Mouse (Mus musculus): ENCODE measurements at regions not wholly inside any gene's neighbourhood (a gene's known extent, or its start where the extent isn't known, plus 50 kb on each side); places are given as distances from the start of the nearest gene placed in this dataset.

DNA sequence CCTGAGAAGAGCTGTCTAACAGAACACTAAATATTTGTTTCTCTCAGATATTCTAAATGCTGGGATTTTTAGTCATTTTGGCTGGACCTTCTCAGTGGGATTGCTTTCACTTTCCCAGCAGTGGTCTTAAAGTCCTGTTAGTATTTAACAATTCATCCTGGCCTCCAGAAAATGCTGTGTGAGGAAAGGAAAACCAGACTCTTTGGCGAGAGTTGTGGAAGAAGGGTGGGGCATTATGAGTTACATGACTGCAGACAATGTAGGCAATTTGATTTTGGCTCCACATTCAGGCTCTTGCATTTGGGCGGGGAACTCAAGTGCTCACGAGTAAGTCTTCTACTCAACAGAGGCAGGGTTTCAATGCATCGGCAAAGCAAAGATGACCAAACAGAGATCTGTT, 406.1 kb upstream of the Gm765 start:
- ATAC-seq: no peak

DNA sequence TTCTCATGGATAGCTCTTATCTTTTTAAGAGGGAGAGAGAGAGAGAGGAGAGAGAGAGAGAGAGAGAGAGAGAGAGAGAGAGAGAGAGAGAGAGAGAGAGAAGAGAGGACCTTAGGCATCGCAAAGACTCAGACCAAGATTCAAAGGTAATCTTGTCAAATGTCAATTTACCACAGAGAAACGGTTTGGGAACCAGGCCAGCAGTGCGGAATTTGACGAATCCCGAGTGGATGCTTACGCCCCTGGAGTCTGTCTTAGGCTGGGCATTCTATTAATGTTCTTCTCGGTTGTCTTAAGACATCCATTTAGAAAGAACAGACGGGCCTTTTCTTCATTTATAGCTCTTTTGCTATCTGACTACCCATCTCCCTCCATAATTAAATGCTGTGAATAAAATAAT, 404.4 kb upstream of the Gm765 start:
- no peak for ATAC-seq

DNA sequence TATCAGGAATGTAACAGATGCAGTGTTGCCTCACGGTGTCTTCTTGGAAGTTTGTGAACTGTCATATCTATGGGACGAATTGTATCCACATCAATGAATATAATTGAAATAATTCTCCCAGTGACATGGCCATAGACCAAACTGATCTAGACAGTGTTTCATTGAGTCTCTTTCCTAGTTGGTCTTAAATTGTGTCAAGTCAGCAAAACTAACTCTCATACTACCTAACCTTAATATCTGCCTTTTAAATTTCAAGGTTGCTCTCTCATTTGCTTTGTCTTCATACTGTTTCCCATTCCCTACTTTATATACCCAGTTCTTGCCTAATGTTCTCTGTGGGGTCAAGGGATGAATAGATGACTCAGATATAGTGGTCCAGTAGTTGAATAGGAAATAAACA, 397.9 kb upstream of the Gm765 start:
- ATAC-seq: no peak

DNA sequence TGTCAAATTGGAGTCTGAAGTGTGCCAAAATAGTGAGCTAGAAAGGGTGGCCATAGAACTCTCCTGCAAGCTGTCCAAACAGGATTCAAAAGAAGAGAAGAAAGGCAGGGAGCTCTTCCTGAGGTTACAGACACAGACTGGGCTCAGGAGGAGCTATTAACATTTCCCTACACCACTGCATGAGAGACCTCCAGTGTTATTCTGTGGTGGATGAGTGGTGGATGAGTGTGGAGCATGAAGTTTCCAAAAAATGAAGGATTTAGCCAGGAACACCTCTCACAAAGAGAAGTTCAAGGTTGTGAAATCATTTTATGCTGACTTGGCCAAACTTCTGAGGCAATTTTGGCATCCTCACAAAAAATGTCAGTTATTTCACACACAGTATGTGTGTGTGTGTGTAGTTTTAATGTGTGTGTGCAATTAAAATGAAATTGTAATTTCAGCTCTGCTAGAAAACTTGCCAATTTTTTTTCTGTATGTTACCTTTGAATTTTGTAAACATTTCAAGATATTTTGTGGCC, 388.5 kb upstream of the Gm765 start:
- no peak for ATAC-seq

DNA sequence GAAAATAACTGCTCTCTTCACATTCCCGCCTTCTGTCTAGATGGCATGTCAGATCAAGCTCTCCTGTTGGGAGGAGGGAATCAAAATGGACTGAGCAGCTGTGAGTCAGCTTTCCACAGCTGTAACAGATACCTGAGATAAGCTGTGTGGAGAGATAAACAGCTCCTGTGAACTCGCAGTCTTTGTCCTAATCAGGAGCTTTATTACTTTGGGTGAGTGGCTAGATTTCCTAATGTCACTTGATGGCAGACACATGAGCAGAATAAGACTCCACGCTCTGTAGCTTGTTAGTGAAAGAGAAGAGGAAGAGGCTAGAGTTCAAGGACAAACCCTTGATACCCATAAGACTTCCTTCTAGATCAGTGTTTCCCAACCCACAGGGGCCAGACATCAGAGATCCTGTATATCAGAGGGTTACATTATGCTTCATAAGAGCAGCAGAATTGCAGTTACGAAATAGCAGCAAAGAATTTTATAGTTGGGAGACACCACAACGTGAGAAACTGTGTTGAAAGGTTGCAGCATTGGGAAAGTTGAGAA, 384.1 kb upstream of the Gm765 start:
- ATAC-seq: no peak

DNA sequence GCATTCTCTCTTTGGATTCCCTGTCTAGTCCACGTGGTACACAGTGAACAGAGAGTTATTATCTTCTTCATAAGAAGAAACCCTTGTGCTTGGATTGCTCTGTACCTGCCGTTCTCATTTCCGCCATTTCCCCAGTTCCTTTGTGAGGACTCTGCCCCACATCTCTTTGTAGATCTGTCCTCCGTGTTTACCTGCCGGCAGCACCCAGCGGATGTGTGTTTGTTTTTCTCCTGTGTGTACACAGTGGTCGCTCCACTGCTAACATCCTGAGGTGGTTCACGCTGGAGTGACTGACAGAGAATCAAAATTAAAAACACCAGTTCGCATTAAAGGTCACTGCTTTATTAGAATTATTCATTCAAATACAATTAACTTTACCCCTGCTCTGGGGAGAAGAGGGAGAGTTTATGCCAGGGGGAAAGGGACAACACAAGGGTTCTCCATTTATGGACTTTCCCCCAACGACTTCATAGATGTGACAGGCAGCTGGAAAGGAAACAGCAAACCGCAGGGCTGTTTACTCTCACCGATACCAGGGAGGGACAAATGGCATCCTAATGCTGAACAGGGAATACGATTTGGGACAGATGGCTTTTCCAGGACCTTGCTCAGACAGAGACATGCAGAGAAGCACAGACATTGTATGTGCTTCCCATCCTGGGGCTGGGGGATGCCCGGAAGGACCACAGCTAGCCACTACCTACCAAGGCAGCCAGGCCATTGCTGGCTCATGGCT, 362.5 kb upstream of the Gm765 start:
- no peak for ATAC-seq

DNA sequence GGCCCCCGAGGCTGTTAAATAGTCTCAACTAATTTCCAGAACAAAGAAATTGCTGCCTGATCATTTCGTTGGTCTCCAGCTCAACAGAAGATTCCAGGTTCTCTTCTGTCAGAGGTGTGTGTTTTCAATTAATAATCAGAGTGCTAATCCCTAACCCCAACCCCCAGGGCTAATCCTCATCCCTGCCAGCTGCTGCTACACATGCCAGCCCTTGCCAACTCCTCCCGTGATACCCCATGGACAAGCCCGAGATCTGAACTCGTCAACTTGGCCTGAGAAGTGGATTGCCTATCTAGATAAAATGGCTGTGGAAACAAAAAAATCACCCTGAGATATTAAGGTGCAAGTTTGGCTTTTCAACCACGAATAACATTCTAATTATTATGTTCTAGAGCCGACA, 355.0 kb upstream of the Gm765 start:
- ATAC-seq: no peak

DNA sequence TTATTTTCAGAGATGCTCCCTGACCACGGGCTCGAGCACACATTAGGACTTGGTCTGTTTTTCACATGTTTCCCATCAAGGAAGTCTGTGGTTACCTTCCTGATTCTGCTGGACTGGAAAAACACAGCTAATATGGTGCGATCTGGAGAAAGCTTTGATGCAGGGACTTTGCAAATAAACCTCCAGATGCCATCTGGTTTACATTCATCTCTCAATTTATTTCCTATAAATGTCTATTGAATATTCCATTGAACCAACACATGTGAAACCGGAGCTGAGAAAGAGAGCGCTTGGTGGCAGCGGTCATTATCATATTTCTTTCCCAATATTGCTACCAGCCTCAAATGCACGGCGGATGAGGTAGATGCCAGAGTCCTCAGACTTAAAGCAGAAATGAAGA, 350.9 kb upstream of the Gm765 start:
- ATAC-seq: no peak

DNA sequence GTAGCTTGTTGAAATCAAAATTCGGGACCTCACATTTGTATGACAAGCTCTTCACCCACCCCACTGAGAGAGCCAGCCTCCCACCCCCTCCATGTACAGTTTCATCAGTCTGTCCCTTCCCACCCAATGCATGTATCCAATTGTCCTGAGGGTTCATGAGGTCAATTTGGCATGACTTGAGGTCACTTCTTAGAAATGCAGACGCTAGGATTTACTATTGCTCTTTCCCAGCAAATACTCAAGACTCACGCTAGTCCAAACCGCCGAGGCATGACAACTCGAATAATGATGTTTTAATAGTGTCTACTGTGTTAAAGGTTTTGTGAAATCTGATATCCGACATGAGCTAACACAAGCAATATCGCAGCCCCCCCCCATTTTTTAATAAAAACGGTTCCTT, 347.6 kb upstream of the Gm765 start:
- ATAC-seq: no peak

DNA sequence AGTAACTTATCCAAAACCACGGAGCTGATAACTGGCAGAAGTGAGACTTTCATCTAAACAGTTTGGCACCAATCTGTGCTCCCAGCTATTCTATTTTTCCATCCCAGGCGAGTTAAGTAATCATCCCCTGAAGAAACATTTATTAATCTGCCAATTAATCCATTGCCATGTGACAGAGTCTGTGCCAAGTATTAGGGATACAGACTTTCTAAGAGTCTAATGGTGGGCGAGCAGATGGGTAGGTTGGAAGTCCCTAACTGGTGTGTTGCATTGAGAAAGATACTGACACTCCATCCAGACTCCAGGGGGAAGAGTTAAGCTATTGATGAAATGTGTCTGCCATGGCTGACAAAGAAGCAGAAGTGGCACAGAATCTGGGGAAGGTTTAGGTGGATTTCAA, 346.8 kb upstream of the Gm765 start:
- ATAC-seq: no peak

DNA sequence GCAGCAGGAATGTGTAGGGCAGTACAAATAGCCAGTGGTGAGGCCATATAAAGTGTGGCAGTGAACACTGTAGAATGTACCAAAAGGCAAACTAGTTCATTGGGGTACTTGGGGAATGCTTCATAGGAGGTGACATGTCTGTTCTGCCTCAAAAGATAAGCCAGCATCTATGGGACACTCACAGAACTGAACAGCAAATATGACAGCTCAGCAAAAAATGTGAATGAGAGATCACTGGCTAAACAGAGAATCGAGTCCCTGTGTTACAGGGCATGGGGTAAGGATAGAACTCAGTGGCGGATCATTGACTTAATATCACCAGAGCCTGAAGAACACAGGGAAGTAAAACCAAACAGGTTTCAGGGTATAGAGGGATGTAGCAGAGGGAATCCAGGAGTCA, 346.1 kb upstream of the Gm765 start:
- no peak for ATAC-seq

DNA sequence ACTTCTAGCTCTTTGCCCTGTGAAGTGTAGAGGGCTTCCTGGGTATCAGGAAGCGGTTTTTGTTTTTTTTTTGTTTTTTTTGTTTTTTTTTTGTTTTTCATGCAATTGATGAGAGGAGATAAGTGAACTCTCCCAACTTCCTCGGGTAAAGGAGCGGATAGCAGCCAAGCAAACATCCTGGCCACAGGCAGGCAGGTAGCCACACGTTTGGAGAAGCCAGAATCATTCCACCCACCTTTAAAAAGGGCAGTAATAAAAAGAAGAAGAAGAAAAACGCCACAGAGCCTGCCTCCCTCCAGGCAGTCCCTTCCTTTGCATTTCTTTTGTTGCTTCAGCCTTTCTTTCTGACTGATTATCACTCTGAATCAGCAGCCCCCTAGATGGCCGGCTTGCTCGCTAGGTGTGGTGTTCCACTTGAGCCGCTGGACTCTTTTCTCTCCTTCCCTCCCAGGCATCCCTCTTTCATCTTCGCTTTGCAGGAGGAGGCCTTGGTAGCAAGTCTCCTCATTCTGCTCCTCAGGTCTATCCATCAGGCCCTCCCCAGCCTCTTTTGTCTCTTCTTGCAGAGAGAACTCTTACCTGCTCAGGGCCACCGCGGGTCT, 323.9 kb upstream of the Gm765 start:
- no peak for ATAC-seq

DNA sequence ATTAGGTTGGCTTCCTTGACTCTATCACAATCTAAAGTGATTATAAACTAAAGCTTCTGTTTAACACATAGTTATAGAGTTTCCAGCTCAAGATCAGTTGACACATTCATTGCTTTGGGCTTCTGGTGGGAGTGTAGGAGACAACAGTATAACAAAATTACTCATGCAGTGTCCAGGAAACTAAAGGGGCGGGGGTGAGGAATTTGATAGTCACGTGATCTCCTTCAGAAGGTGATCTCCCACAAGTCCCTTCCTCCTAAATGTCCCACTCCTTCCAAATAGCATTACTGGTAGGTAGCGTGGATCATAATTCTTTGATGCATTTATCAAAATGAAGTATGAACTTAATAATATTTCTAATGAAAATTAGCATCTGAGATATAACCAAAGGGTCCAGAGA, 309.3 kb upstream of the Gm765 start:
- no peak for ATAC-seq

DNA sequence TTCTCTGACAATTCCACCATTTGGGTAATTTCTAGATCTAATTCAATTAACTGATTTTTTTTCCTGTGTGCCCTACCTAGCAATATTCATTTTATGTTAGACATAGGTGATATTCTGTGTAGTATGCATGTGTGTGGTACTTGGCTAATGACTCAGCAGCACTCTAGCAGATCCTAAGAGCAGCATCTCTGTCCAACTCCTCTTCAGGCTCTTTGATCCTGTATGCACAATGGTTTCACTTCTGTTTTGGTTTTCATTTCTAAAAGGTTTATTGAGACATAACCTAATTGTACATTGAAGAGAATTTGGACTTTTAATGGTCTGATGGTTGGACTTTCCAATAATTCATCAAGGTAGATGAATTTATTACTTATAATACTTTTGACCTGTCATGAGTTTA, 308.8 kb upstream of the Gm765 start:
- no peak for ATAC-seq

DNA sequence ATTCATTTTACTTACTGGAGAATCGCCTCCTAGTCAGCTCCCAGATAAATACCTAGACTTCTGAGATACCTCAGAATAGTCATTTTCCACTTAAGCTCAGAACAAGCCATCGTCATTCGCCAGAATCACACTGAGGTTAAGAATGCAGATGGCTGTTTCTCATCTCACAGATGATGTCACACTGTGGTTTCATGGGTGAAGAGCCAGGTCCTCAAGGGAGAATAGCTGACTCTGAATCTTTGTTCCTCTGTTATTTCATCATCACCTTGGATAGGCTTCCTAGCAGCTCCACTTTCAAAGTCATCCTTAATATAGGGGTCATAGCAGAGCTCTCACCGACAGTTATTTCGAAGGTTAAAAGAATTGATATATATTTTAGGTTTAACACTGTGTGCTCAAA, 297.8 kb upstream of the Gm765 start:
- ATAC-seq: no peak

DNA sequence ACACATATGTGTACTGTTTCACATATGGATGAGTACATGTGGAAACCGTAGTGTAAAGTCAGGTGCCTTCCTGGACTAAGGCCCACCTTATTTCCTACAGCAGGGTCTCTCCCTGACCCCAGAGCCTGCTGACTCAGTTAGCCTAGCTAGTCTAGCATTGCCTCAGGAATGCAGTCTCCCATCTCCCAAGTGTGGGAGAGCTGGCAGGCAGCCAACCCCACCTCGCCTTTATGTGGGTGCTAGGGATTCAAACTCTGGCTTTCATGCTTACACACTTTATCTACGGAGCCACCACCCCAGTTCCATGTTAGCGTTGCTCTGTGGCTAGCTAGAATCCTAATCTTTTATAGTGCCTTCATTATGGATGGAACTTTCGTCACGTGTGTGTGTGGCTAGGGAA, 293.3 kb upstream of the Gm765 start:
- ATAC-seq: no peak

DNA sequence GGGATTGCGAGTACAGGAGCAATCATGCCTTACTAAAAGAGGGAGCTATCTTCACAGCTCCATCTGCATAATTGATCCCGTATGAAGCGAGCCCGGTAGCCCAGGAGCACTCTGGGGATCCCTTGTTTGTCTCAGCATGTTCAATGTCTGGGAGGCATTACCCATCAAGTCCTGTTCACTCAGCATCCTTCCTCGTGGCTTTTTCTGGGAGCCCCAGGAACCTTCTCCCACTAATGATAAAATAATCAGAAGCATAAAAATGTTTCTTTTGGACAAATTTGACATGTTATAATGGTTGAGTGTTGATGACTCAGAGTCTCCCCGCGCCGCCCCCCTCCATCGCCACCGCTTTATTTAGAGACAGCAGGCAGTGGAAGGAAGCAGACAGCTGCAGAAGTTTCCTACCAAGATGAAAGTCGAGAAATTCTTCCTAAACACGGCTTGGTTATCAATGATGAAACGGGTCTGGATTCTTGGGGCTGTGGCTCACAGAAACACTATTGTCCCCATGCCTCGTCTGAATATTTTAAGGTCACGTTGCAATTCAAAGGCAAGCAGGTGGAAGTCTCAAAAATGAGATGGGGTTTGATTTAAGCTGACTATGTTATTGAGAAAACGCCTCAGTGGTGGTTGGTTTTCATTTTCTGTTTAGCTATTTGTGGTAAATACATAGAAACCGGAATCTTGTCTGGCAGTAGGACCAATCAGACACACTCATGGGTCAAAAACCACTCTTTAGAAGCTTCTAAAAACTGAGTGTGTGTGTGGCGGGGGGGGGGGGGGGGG, 289.9 kb upstream of the Gm765 start:
- ATAC-seq: peak; percentile 76

DNA sequence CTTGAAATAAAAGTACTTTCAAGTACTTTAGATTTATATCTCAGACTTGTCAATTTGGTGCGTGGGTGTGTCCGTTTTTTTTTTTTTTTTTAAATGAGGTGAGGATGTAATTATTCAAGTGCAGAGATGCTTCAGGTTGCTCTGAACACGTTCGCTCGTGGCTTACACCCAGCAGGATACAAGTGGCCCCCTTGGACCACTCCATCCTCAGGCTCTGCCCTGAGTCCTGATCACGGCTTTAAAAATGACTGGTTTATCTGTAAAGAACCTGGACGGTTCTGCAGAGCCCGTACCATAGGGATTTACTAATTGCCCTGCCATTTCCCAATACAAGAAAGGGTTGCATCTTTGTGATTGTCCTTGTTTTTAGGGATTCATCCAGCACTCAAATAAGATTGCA, 288.7 kb upstream of the Gm765 start:
- ATAC-seq: no peak

DNA sequence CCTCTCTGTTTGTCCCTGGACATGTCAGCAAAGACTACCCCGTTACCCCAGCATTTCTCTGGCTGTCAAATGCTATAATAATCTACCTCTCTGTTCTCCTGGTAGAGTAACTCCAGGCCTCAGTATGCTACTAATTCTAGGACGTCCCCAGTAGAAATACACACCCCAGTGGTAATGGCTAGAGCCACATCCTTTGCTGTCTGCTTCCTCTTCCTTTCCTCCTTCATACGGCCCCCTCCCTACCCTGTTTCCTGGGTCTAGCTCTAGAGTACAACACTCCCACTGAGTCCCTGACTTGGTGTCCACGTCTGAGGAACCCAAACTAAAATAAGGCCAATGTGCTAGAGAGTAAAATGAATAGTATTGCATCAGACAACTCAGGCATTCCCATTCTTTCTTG, 287.1 kb upstream of the Gm765 start:
- peak; percentile 83 for ATAC-seq

DNA sequence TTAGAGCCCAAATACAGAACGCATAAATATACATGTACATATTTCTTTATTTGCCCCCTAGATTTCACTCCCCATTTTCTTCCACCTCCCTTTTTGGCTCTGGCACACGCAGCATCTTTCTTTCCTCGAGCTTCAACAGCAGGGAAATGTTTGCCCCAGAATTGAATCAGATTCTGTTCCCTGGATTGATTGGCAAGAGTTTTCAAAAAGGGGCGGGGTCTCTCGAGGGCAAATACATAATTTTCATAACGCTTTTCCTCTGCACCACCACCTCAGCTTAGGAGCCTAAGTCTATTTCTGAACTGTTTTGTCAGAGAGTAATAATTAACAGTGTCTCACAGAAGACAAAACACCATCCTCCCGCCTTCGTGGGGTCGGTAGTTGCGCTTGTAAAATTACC, 283.9 kb upstream of the Gm765 start:
- no peak for ATAC-seq

DNA sequence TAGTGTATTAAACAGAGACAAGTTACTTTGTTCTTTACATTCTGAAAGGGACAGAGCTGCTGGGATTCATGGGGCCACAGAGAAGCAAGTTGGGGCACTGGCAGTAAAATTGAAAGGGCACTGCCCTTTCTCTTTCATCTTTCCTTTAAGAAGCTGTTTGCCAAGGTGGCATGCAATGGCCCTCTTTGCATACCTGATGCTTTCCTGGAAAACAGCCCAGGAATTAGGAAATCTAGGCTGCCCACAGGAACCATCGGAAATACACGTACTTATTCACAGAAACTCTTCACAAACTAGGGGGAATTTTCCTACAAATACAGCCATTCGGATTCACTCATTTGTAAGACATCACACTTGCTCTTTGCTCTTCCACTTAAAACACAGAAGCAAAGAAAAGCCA, 278.3 kb upstream of the Gm765 start:
- ATAC-seq: no peak

DNA sequence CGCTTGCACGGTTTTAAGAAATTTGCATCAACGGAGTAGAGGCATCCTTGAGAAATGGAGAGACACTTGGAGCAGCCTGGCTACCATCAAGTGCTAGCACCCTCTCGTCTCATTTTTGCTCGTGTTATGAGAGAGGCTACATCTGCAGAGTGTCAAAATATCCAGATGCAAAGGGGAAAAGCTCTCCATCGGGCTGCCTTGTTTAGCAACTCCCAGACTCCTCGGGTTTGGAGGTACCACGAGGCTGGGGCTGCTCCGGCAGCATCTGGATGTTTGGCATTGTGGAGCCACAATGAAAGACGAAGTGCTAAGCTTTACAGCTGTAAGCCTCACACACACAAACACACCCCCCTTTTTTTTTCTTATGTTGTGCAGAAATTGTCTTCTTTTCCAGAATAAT, 270.5 kb upstream of the Gm765 start:
- ATAC-seq: no peak

DNA sequence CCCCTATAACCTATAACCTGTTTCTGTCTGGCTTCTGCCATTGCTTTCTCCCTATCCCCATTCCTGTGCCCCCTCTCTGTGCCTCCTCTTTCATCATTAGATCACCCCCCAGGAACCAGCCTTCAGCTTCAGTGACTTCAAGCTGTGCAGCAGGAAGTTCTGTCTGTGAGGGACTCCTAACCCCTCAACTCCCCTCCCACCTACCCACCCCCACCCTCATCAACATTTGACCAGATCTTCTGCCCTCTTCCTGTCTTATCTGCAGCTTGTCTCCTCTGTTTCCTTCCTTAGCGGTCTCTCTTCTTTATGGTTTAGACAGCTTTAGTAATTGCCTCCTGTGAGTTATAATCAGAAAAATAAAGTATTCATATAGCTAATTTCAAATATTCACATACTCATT, 266.6 kb upstream of the Gm765 start:
- peak; percentile 88 for ATAC-seq

DNA sequence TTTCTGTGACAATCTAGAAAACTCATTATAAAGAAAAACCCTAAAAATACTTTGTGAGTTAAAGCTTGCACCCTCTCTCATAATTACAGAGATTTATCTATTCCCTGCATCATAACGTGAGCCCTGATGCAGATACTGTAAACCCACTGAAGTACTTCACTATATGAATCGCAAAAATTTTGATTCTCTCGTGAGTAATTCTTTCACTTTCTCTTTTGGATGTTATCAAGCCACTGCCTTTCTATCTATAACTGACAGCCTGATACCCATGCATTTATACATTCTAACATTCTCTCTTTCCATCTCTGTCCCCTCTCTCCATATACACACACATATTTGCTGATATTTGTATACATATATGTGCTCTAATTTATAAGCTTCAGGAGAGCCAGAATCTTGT, 264.1 kb upstream of the Gm765 start:
- ATAC-seq: peak; percentile 55

Data from activated CD4-positive, CD25-positive, alpha-beta regulatory T cell, adult 4 months (primary cell).